Mouse (Mus musculus): Measurements from ENCODE around the gene Arpc2.

DNA sequence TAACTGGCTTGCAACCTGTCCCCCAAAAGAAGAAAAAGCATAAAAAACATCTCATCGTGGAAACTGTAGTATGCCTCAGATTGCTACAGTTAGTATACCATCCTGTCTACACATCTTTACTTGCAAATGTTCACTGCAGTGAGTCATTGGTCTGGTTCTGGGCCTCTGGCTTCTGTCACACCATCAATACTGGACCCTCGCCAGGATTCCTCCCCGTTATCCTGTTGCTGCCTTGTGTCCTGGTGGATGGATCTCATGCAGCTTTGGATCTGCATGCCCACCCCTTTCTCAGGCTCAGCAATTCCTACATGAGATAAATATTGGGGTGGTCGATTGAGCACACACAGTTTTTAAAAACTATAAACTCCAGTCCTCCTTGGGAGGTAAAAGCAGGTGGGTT lies 35.8 kb downstream of the Arpc2 start:
- TF ChIP-seq CTCF (IDR thresholded peaks at IDR 0.05; ENCODE audit: low read depth, low read length) = no peak
- TF ChIP-seq POLR2AphosphoS5 (IDR thresholded peaks at IDR 0.05; ENCODE audit: insufficient replicate concordance, low read depth, low read length) = no peak
- TF ChIP-seq TAL1 (conservative IDR thresholded peaks at IDR 0.05; ENCODE audit: low read depth, low read length) = no peak
- TF ChIP-seq GATA1 (IDR thresholded peaks at IDR 0.05; ENCODE audit: borderline replicate concordance, low read length) = no peak
- TF ChIP-seq GATA2 (IDR thresholded peaks at IDR 0.05; ENCODE audit: borderline replicate concordance, low read depth, low read length) = no peak
